Mouse (Mus musculus) heart, embryonic 16.5 days (tissue): Measurements from ENCODE around the gene Apln. TPM values are rescaled to one million over a fixed set of nuclear protein-coding genes. Genes with fewer than 3 reads are reported as not detected.

Experiments used
- ATAC-seq: fragments of 200-750 bp; cut with Nextera tagmentation; replicated peaks from 2 replicates; pipeline ENCODE4 v1.8.0; 2017; ENCODE audit warnings: moderate number of reproducible peaks; ENCODE audit not compliant: insufficient read depth, low FRiP score; ENCODE audit errors: extremely low read depth
- H3K27ac ChIP-seq: fragments of 300-500 bp; sonication (generic); 2 replicates; pipeline ENCODE4 v1.5.1; 2014; ENCODE audit warnings: mild to moderate bottlenecking, low read length, control low read depth, moderate library complexity
- H3K27me3 ChIP-seq: fragments of 300-500 bp; sonication (generic); 2 replicates; pipeline ENCODE4 v1.6.1; 2014; ENCODE audit warnings: low read length, mixed read lengths; ENCODE audit not compliant: control insufficient read depth, insufficient read depth
- H3K36me3 ChIP-seq: fragments of 300-500 bp; sonication (generic); 2 replicates; pipeline ENCODE4 v1.6.1; 2014; ENCODE audit not compliant: control insufficient read depth, insufficient read depth
- H3K4me1 ChIP-seq: fragments of 300-500 bp; sonication (generic); 2 replicates; pipeline ENCODE4 v1.6.1; 2014; ENCODE audit warnings: low read length, mixed read lengths; ENCODE audit not compliant: control insufficient read depth, insufficient read depth
- H3K4me2 ChIP-seq: fragments of 300-500 bp; sonication (generic); 2 replicates; pipeline ENCODE4 v1.6.1; 2014; ENCODE audit warnings: low read depth, mild to moderate bottlenecking, control low read depth, low read length
- H3K4me3 ChIP-seq: fragments of 300-500 bp; sonication (generic); 2 replicates; pipeline ENCODE4 v1.5.1; 2014; ENCODE audit warnings: mild to moderate bottlenecking, control low read depth, low read length
- H3K9ac ChIP-seq: fragments of 300-500 bp; sonication (generic); 2 replicates; pipeline ENCODE4 v1.6.1; 2014; ENCODE audit warnings: low read length, control low read depth
- H3K9me3 ChIP-seq: fragments of 300-500 bp; sonication (generic); replicated peaks from 2 replicates; pipeline ENCODE4 v1.6.1; 2016; ENCODE audit warnings: low read length; ENCODE audit not compliant: control insufficient read depth
- WGBS: fragments of 180-500 bp; shearing (Covaris S2); extraction: QIAGEN DNeasy Blood & Tissue Kit; methylation state at CpG from one replicate; pipeline ENCODE4 v1.1.7; 2014; 5-methylcytosine and 5-hydroxymethylcytosine counted together
- polyA plus RNA-seq: library from polyadenylated mRNA; unstranded; fragments of >200 nt; fragmentation: Nextera tagmentation; extraction: Ambion mirVana; gene quantifications from 2 replicates; pipeline ENCODE4 v1.2.1, GENCODE M21; 2015

Apln gene
- polyA plus RNA-seq, 1 experiment from 2014 or later = 7.9 TPM

- Histone ChIP-seq H3K4me2 (no peak overlapping the region), H3K36me3 (no peaks in the 10 kb centered on the region), H3K4me3 (no peak overlapping the region), H3K9ac (no peak overlapping the region), H3K27me3 (peaks cover 12% of the 10 kb centered on the region), H3K4me1 (peaks cover 2% of the 10 kb centered on the region; the same call in 1 of the 2 replicates), H3K27ac (no peak overlapping the region), H3K9me3 (0 out of 2 replicates have a peak, but pooled peaks cover 3% of the 10 kb centered on the region)
- 58% methylated on average over 5 of the region's 5 CpGs for WGBS
- no peak for ATAC-seq
Measured at GRCm38 (mm10) chrX:48031866-48032265, 2.8 kb downstream of the Apln start.

- H3K27me3 ChIP-seq = peaks cover 7% of the 10 kb centered on the region
- no peak overlapping the region for H3K9ac ChIP-seq
- H3K4me2 ChIP-seq = no peak overlapping the region
- WGBS = 73% methylated on average over 3 of the region's 3 CpGs
- no peaks in the 10 kb centered on the region for H3K36me3 ChIP-seq
- no peak for ATAC-seq
- H3K27ac ChIP-seq = no peak overlapping the region
- peaks cover 2% of the 10 kb centered on the region; the same call in 1 of the 2 replicates for H3K4me1 ChIP-seq
- 0 out of 2 replicates have a peak, but pooled peaks cover 3% of the 10 kb centered on the region for H3K9me3 ChIP-seq
- no peak overlapping the region for H3K4me3 ChIP-seq
Measured at GRCm38 (mm10) chrX:48030593-48030992, 4.1 kb downstream of the Apln start.

DNA sequence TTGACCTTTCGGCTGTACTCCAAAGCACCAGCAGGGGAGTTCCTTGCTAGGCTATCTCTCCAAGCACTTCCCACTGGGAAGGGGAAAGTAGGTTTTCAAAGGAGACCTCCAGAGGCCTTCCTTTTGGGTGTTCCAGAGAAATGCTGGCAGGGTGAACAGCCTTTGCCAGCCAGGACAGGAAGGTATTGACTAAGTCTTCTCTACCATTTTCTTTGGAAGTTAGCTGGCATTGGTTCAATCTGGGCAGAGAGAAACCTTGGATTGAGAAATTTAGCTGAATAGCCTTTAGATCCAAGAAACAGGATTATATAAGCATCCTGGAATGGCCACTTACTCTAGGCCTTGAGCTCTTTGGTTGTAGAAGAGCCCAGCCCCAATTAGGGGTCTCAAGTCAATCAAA lies 11.8 kb downstream of the Apln start:
- Histone ChIP-seq H3K4me2 (no peak overlapping the region), H3K27ac (no peak overlapping the region), H3K36me3 (no peaks in the 10 kb centered on the region), H3K27me3 (peaks cover 18% of the 10 kb centered on the region), H3K4me1 (no peaks in the 10 kb centered on the region), H3K9me3 (no peaks in the 10 kb centered on the region), H3K9ac (no peak overlapping the region), H3K4me3 (no peak overlapping the region)
- WGBS = 67% methylated on average over 1 of the region's 1 CpGs
- no peak for ATAC-seq

DNA sequence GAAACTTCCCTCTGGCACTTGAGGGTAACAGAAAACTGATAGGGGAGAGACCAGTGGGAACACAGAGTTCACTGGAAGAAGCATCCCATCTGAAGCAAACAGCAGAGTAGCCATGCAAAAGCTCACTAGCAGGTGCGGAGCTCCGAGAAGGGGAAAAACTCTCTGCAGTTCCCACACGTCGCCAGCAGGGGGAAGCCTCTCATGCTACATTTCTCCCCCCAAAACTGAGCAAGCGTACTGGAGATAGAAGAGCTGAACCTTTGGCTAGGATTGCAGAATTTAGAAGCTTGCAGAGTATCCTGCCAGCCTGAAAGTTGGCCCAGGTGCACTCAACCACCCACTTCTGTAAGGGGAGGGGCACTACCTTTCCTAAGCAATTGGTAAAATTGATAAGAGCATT lies 14.7 kb downstream of the Apln start:
- H3K36me3 ChIP-seq = no peaks in the 10 kb centered on the region
- H3K4me1 ChIP-seq = no peaks in the 10 kb centered on the region
- no peak overlapping the region for H3K27ac ChIP-seq
- no peaks in the 10 kb centered on the region for H3K9me3 ChIP-seq
- peaks cover 18% of the 10 kb centered on the region for H3K27me3 ChIP-seq
- 3% methylated on average over 5 of the region's 5 CpGs for WGBS
- H3K4me2 ChIP-seq = 0 out of 2 replicates have a peak overlapping the region, but pooled peaks have one; percentile 12
- no peak for ATAC-seq
- H3K9ac ChIP-seq = no peak overlapping the region
- H3K4me3 ChIP-seq = no peak overlapping the region

GRCm38 (mm10) chrX:48019359-48019758 lies 15.3 kb downstream of the Apln start:
- Histone ChIP-seq H3K27ac (no peak overlapping the region), H3K27me3 (peaks cover 18% of the 10 kb centered on the region), H3K4me2 (0 out of 2 replicates have a peak overlapping the region, but pooled peaks have one; percentile 12), H3K4me3 (no peak overlapping the region), H3K36me3 (no peaks in the 10 kb centered on the region), H3K4me1 (no peaks in the 10 kb centered on the region), H3K9ac (no peak overlapping the region), H3K9me3 (no peaks in the 10 kb centered on the region)
- ATAC-seq = no peak
- 39% methylated on average over 15 of the region's 15 CpGs for WGBS

DNA sequence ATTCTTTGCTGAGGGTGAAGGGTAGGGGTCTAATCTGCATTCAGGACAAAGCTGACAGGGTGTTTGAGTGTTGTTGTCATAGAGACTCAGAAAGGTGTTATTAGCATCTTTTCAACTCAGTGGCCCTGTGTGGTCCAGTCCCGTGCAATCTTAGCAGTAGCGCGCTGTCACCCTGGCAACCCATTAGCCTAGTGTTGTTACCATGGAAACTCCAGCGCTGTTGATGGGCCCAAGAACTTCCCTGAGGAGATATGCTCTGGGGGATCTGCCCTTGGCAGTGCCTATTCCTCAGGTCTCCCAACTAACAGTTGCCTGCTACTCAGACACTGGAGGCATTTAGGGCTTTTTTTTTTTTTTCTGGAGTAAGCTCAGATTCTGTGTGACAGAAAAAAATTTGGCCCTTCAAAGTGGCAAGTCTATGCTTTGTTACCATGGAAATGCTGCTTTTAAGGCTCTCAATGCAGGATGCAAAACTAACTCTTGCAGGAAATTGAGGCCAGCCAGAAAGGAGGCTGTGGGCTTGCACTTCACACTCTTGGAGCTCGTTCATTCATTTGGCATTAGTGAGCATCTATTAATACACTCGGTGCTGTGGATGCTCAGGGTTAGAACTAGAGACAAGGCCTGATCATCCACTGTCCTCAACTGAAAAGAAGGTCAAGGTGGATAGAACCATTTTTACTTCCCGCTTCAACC lies 17.6 kb downstream of the Apln start:
- H3K9ac ChIP-seq = no peak overlapping the region
- H3K36me3 ChIP-seq = no peaks in the 10 kb centered on the region
- 56% methylated on average over 7 of the region's 7 CpGs for WGBS
- H3K4me1 ChIP-seq = no peaks in the 10 kb centered on the region
- ATAC-seq = no peak
- peaks cover 18% of the 10 kb centered on the region for H3K27me3 ChIP-seq
- H3K4me2 ChIP-seq = no peak overlapping the region
- H3K4me3 ChIP-seq = no peak overlapping the region
- H3K9me3 ChIP-seq = no peaks in the 10 kb centered on the region
- no peak overlapping the region for H3K27ac ChIP-seq

DNA sequence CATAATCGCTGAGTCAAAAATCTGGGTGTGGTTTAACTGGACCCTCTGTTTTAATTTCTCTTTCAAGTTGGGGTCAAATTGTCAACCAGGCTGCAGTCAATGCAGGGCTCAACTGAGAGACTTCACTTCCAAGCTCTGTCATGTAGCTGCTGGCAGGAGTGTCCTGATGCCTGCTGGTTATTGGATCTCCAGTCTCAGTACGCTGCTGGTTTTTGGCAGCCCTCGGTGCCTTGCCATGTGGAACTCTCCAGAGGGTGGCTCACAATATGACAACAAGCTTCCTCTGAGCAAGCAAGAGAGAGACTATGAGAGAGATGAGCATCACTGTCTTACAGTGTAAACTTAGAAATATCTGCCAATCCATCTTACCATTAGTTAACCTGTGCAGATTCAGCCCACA lies 23.0 kb downstream of the Apln start:
- Histone ChIP-seq H3K9me3 (no peaks in the 10 kb centered on the region), H3K9ac (no peak overlapping the region)

DNA sequence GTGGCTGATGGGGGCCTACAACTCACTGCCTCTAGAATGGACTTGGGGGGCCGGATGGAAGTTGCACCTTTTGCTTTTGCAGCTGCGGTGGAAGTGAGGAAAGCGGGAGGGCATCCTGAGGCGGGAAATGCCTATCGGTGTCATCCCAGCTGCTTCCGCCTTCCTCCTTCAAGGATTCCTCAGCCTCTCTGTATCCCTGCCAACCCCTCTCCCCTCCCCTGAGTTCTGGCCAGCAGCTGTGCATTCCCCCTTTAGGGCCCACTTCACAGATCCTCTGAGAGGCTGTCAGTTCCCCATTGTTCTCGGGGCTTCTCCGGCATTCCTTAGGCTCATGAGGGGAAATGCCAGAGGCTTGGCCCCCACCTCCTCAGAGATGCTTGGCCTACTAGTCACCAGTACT lies 28.6 kb downstream of the Apln start:
- H3K9ac ChIP-seq = no peak overlapping the region
- no peaks in the 10 kb centered on the region for H3K27me3 ChIP-seq
- H3K4me3 ChIP-seq = no peak overlapping the region
- WGBS = 48% methylated on average over 8 of the region's 8 CpGs
- H3K36me3 ChIP-seq = no peaks in the 10 kb centered on the region
- no peaks in the 10 kb centered on the region for H3K9me3 ChIP-seq
- no peak overlapping the region for H3K4me2 ChIP-seq
- H3K27ac ChIP-seq = no peak overlapping the region
- no peak; the same call in 1 of the 2 replicates for ATAC-seq
- H3K4me1 ChIP-seq = no peaks in the 10 kb centered on the region

More for the DNA sequence above, 23.0 kb downstream of the Apln start:
- Histone ChIP-seq H3K4me2 (no peak overlapping the region), H3K4me1 (no peaks in the 10 kb centered on the region), H3K27ac (no peak overlapping the region), H3K36me3 (no peaks in the 10 kb centered on the region), H3K4me3 (no peak overlapping the region), H3K27me3 (no peaks in the 10 kb centered on the region)
- ATAC-seq = no peak
- WGBS = 89% methylated on average over 3 of the region's 3 CpGs

GRCm38 (mm10) chrX:48004786-48005185 lies 29.9 kb downstream of the Apln start:
- H3K4me3 ChIP-seq = no peak overlapping the region
- H3K4me1 ChIP-seq = no peaks in the 10 kb centered on the region
- H3K27me3 ChIP-seq = no peaks in the 10 kb centered on the region
- WGBS = 74% methylated on average over 1 of the region's 1 CpGs
- no peaks in the 10 kb centered on the region for H3K36me3 ChIP-seq
- H3K9ac ChIP-seq = no peak overlapping the region
- no peaks in the 10 kb centered on the region for H3K9me3 ChIP-seq
- H3K4me2 ChIP-seq = no peak overlapping the region
- no peak overlapping the region for H3K27ac ChIP-seq
- ATAC-seq = no peak
